11 mouse cellular contexts compared by ENCODE assay signal in genomic region chr4:33799831-33800230, GRCm38 (mm10).
DNase-seq lines count a peak whose midpoint lies in the region.
"Had no signal": no experiment of that assay in that cellular context is flagged by ENCODE, and none has a peak within 500 bp of the region (broad histone marks: within the 10 kb centered on the region; RNA-seq: fewer than 3 reads in every experiment).

No protein-coding gene starts in this region.

- peak; percentile 21 for DNase-seq in heart, adult 11 months
- DNase-seq in heart, postnatal 4 days, result no peak
- DNase-seq in lung, postnatal 10 days, result peak; percentile 6
- DNase-seq in lung, postnatal 36 days, result no peak
- peak; percentile 47 for DNase-seq in brain, adult 2 months (ENCODE audit: low read depth, low spot score)
- DNase-seq in cerebellum, postnatal 10 days, result peak; percentile 39 to 54
- no peak for DNase-seq in left cerebral cortex, adult 11 months (ENCODE audit: low spot score)
- DNase-seq: gastrocnemius, postnatal 25 days; kidney, adult 18-20 months; lung, adult 18-20 months; thymus, adult 2 months had no signal

Comparison
In these comparisons a context has a peak if more than half of its experiments do, and no peak if none do; other contexts are left out.
1. DNase-seq: peak in heart, adult 11 months (single experiment), lung, postnatal 10 days (single experiment), brain, adult 2 months (single experiment) and cerebellum, postnatal 10 days (2 of 2); none in heart, postnatal 4 days (single experiment), lung, postnatal 36 days (single experiment) and left cerebral cortex, adult 11 months (single experiment).